Mouse (Mus musculus): ENCODE results near the gene Alad. TPM values are rescaled to one million over a fixed set of nuclear protein-coding genes. Genes with fewer than 3 reads are reported as not detected.
A peak's percentile ranks its signal among the peaks of the same experiment; 100 is the strongest.

Alad gene
- total and polyA plus RNA-seq, 2 experiments: 114 to 328 TPM

- Histone ChIP-seq H3K4me1 (ENCODE audit: control insufficient read depth, insufficient read depth, low read length) (peaks cover 2% of the 10 kb centered on the region; the same call in 1 of the 2 replicates), H3K9ac (ENCODE audit: low read depth, low read length) (no peak overlapping the region), H3K36me3 (ENCODE audit: control insufficient read depth, insufficient read depth, low read length) (no peaks in the 10 kb centered on the region), H3K79me2 (ENCODE audit: control insufficient read depth, insufficient read depth, low read length) (no peaks in the 10 kb centered on the region), H3K4me3 (ENCODE audit: insufficient read depth, low read depth, low read length) (no peak overlapping the region), H3K27ac (replicated peaks; ENCODE audit: insufficient read depth, low read depth, low read length) (no peak overlapping the region), H3K27me3 (ENCODE audit: control insufficient read depth, insufficient read depth, low read length) (no peaks in the 10 kb centered on the region)
- no peak for DNase-seq (ENCODE audit: extremely low read depth, low read depth, low spot score)
- TF ChIP-seq CTCF (IDR thresholded peaks at IDR 0.05; ENCODE audit: low read depth, low read length) (no peak), POLR2A (IDR thresholded peaks at IDR 0.05; ENCODE audit: extremely low read depth, insufficient read depth, low read length) (no peak)
- 88% methylated on average over 6 of the region's 6 CpGs for WGBS
Measured at GRCm38 (mm10) chr4:62475793-62476192, 43.9 kb downstream of the Alad start.

- Histone ChIP-seq H3K27ac (replicated peaks; ENCODE audit: insufficient read depth, low read depth, low read length) (no peak overlapping the region), H3K36me3 (ENCODE audit: control insufficient read depth, insufficient read depth, low read length) (no peaks in the 10 kb centered on the region), H3K9ac (ENCODE audit: low read depth, low read length) (no peak overlapping the region), H3K27me3 (ENCODE audit: control insufficient read depth, insufficient read depth, low read length) (no peaks in the 10 kb centered on the region), H3K79me2 (ENCODE audit: control insufficient read depth, insufficient read depth, low read length) (no peaks in the 10 kb centered on the region), H3K4me3 (ENCODE audit: insufficient read depth, low read depth, low read length) (no peak overlapping the region), H3K4me1 (ENCODE audit: control insufficient read depth, insufficient read depth, low read length) (peaks cover 4% of the 10 kb centered on the region; the same call in 1 of the 2 replicates)
- WGBS: 86% methylated on average over 2 of the region's 2 CpGs
- TF ChIP-seq CTCF (IDR thresholded peaks at IDR 0.05; ENCODE audit: low read depth, low read length): no peak
- no peak for TF ChIP-seq POLR2A (IDR thresholded peaks at IDR 0.05; ENCODE audit: extremely low read depth, insufficient read depth, low read length)
- DNase-seq (ENCODE audit: extremely low read depth, low read depth, low spot score): no peak
Measured at GRCm38 (mm10) chr4:62475131-62475530, 44.6 kb downstream of the Alad start.

- H3K9ac ChIP-seq (ENCODE audit: low read depth, low read length): no peak overlapping the region
- H3K36me3 ChIP-seq (ENCODE audit: control insufficient read depth, insufficient read depth, low read length): no peaks in the 10 kb centered on the region
- no peak overlapping the region for H3K27ac ChIP-seq (replicated peaks; ENCODE audit: insufficient read depth, low read depth, low read length)
- no peak for TF ChIP-seq POLR2A (IDR thresholded peaks at IDR 0.05; ENCODE audit: extremely low read depth, insufficient read depth, low read length)
- TF ChIP-seq CTCF (IDR thresholded peaks at IDR 0.05; ENCODE audit: low read depth, low read length): no peak
- peaks cover 2% of the 10 kb centered on the region; the same call in 1 of the 2 replicates for H3K4me1 ChIP-seq (ENCODE audit: control insufficient read depth, insufficient read depth, low read length)
- 97% methylated on average over 2 of the region's 2 CpGs for WGBS
- H3K79me2 ChIP-seq (ENCODE audit: control insufficient read depth, insufficient read depth, low read length): no peaks in the 10 kb centered on the region
- H3K4me3 ChIP-seq (ENCODE audit: insufficient read depth, low read depth, low read length): no peak overlapping the region
- DNase-seq (ENCODE audit: extremely low read depth, low read depth, low spot score): no peak
- H3K27me3 ChIP-seq (ENCODE audit: control insufficient read depth, insufficient read depth, low read length): no peaks in the 10 kb centered on the region
Measured at GRCm38 (mm10) chr4:62472071-62472470, 47.6 kb downstream of the Alad start.

- no peak for TF ChIP-seq CTCF (IDR thresholded peaks at IDR 0.05; ENCODE audit: low read depth, low read length)
- no peak for TF ChIP-seq POLR2A (IDR thresholded peaks at IDR 0.05; ENCODE audit: extremely low read depth, insufficient read depth, low read length)
- H3K4me3 ChIP-seq (ENCODE audit: insufficient read depth, low read depth, low read length): peak within 1 kb of the TSS; percentile 84
- H3K27ac ChIP-seq (replicated peaks; ENCODE audit: insufficient read depth, low read depth, low read length): no peak within 1 kb of the TSS
- no peaks in the 10 kb centered on the region for H3K27me3 ChIP-seq (ENCODE audit: control insufficient read depth, insufficient read depth, low read length)
- no peaks in the 10 kb centered on the region for H3K79me2 ChIP-seq (ENCODE audit: control insufficient read depth, insufficient read depth, low read length)
- 1% methylated on average over 30 of the region's 30 CpGs for WGBS
- peak; percentile 48 for DNase-seq (ENCODE audit: extremely low read depth, low read depth, low spot score)
- peaks cover 2% of the 10 kb centered on the region; the same call in 1 of the 2 replicates for H3K4me1 ChIP-seq (ENCODE audit: control insufficient read depth, insufficient read depth, low read length)
- peak within 1 kb of the TSS; percentile 69 for H3K9ac ChIP-seq (ENCODE audit: low read depth, low read length)
- no peaks in the 10 kb centered on the region for H3K36me3 ChIP-seq (ENCODE audit: control insufficient read depth, insufficient read depth, low read length)
Measured at GRCm38 (mm10) chr4:62470598-62471051, 49.1 kb downstream of the Alad start, which contains the start of gene Wdr31. Gene Wdr31 (minus strand): TSS chr4:62470896.

GRCm38 (mm10) chr4:62468158-62468557 lies 51.6 kb downstream of the Alad start:
- no peaks in the 10 kb centered on the region for H3K36me3 ChIP-seq (ENCODE audit: control insufficient read depth, insufficient read depth, low read length)
- no peak overlapping the region for H3K9ac ChIP-seq (ENCODE audit: low read depth, low read length)
- 100% methylated on average over 1 of the region's 1 CpGs for whole genome bisulfite sequencing
- no peak overlapping the region for H3K27ac ChIP-seq (replicated peaks; ENCODE audit: insufficient read depth, low read depth, low read length)
- TF ChIP-seq POLR2A (IDR thresholded peaks at IDR 0.05; ENCODE audit: extremely low read depth, insufficient read depth, low read length): no peak
- TF ChIP-seq CTCF (IDR thresholded peaks at IDR 0.05; ENCODE audit: low read depth, low read length): no peak
- DNase-seq (ENCODE audit: extremely low read depth, low read depth, low spot score): no peak
- H3K4me3 ChIP-seq (ENCODE audit: insufficient read depth, low read depth, low read length): no peak overlapping the region
- no peaks in the 10 kb centered on the region for H3K79me2 ChIP-seq (ENCODE audit: control insufficient read depth, insufficient read depth, low read length)
- H3K4me1 ChIP-seq (ENCODE audit: control insufficient read depth, insufficient read depth, low read length): peaks cover 2% of the 10 kb centered on the region; the same call in 1 of the 2 replicates
- no peaks in the 10 kb centered on the region for H3K27me3 ChIP-seq (ENCODE audit: control insufficient read depth, insufficient read depth, low read length)

GRCm38 (mm10) chr4:62463124-62463523 lies 56.6 kb downstream of the Alad start:
- H3K4me1 ChIP-seq (ENCODE audit: control insufficient read depth, insufficient read depth, low read length): no peaks in the 10 kb centered on the region
- H3K79me2 ChIP-seq (ENCODE audit: control insufficient read depth, insufficient read depth, low read length): no peaks in the 10 kb centered on the region
- no peak overlapping the region for H3K9ac ChIP-seq (ENCODE audit: low read depth, low read length)
- no peaks in the 10 kb centered on the region for H3K36me3 ChIP-seq (ENCODE audit: control insufficient read depth, insufficient read depth, low read length)
- WGBS: 89% methylated on average over 2 of the region's 2 CpGs
- H3K27ac ChIP-seq (replicated peaks; ENCODE audit: insufficient read depth, low read depth, low read length): no peak overlapping the region
- TF ChIP-seq POLR2A (IDR thresholded peaks at IDR 0.05; ENCODE audit: extremely low read depth, insufficient read depth, low read length) (no peak), CTCF (IDR thresholded peaks at IDR 0.05; ENCODE audit: low read depth, low read length) (no peak)
- no peak for DNase-seq (ENCODE audit: extremely low read depth, low read depth, low spot score)
- H3K27me3 ChIP-seq (ENCODE audit: control insufficient read depth, insufficient read depth, low read length): no peaks in the 10 kb centered on the region
- no peak overlapping the region for H3K4me3 ChIP-seq (ENCODE audit: insufficient read depth, low read depth, low read length)
